11 mouse cellular contexts compared by ENCODE assay signal in genomic region chr6:92014936-92015335, GRCm38 (mm10). TPM values are rescaled to one million over a fixed set of nuclear protein-coding genes. Genes with fewer than 3 reads are reported as not detected.
DNase-seq lines count a peak whose midpoint lies in the region; ATAC-seq and TF ChIP-seq lines count a peak whose summit lies in the region.
"Had no signal": no experiment of that assay in that cellular context is flagged by ENCODE, and none has a peak within 500 bp of the region (broad histone marks: within the 10 kb centered on the region; RNA-seq: fewer than 3 reads in every experiment).

No protein-coding gene starts in this region.

- H3K27ac ChIP-seq in heart, adult 2 months: peak overlapping the region; percentile 93
- no peak overlapping the region for H3K27ac ChIP-seq in heart, embryonic 11.5 days (ENCODE audit: low read depth, low read length)
- no peak overlapping the region for H3K27ac ChIP-seq in lung, embryonic 16.5 days (ENCODE audit: low read length)
- H3K27ac ChIP-seq: limb, embryonic 13.5 days had no signal

- H3K4me2 ChIP-seq in heart, embryonic 11.5 days: no peak overlapping the region
- H3K4me2 ChIP-seq in lung, embryonic 16.5 days (ENCODE audit: low read depth, low read length): no peak overlapping the region
- H3K4me2 ChIP-seq: limb, embryonic 13.5 days had no signal

- intact Hi-C loops in heart, adult 2 months (cut with DNase I): loop anchor here (2.0 to 10.0 kb wide), 2 partner anchors 36 to 50 kb away; partner anchors contain the start of gene Fgd5

- no peaks in the 10 kb centered on the region; the same call in 1 of the 2 replicates for H3K79me2 ChIP-seq in heart, adult 2 months (replicated peaks; ENCODE audit: control insufficient read depth, insufficient read depth, low read length)

- peak; percentile 72 to 86 for DNase-seq in heart, adult 2 months
- DNase-seq in adrenal gland, postnatal 10 days: peak; percentile 34
- peak; percentile 68 for DNase-seq in heart, postnatal 4 days
- DNase-seq in frontal cortex, postnatal 25 days (ENCODE audit: low spot score in 2 of 2): no peak
- DNase-seq in frontal cortex, postnatal 10 days (ENCODE audit: low spot score in 2 of 2): no peak
- DNase-seq in layer of hippocampus, postnatal 14 days (ENCODE audit: low spot score in 2 of 2): no peak
- DNase-seq: spleen, adult 18-20 months had no signal

- 39% methylated on average over 7 of the region's 7 CpGs for WGBS in heart, adult 2 months
- 58% methylated on average over 7 of the region's 7 CpGs for WGBS in heart, embryonic 11.5 days (ENCODE audit: insufficient replicate concordance)
- WGBS in lung, embryonic 16.5 days: 63% methylated on average over 7 of the region's 7 CpGs

- TF ChIP-seq POLR2A in heart, adult 2 months (IDR thresholded peaks at IDR 0.05; ENCODE audit: insufficient read depth, low read depth, low read length): peak; percentile 48

- H3K36me3 ChIP-seq in heart, adult 2 months (ENCODE audit: control insufficient read depth, insufficient read depth, low read length): peaks cover 2% of the 10 kb centered on the region; the same call in 1 of the 2 replicates
- H3K36me3 ChIP-seq in heart, embryonic 11.5 days (ENCODE audit: control insufficient read depth, insufficient read depth, low read length): no peaks in the 10 kb centered on the region
- H3K36me3 ChIP-seq in lung, embryonic 16.5 days (ENCODE audit: control insufficient read depth, insufficient read depth, low read length): no peaks in the 10 kb centered on the region
- H3K36me3 ChIP-seq: limb, embryonic 13.5 days had no signal

- TF ChIP-seq CTCF in heart, adult 2 months (IDR thresholded peaks at IDR 0.05): peak; percentile 13; the same call in 1 of the 2 replicates

- peak; percentile 97 for TF ChIP-seq EP300 in heart, adult 2 months (IDR thresholded peaks at IDR 0.05; ENCODE audit: insufficient read depth, low read depth, low read length)

- H3K9me3 ChIP-seq in heart, embryonic 11.5 days (replicated peaks; ENCODE audit: control insufficient read depth, low read length): no peaks in the 10 kb centered on the region
- no peaks in the 10 kb centered on the region for H3K9me3 ChIP-seq in lung, embryonic 16.5 days (ENCODE audit: control insufficient read depth, low read length)
- H3K9me3 ChIP-seq: limb, embryonic 13.5 days had no signal

- peak overlapping the region; percentile 10; the same call in 1 of the 2 replicates for H3K4me3 ChIP-seq in heart, adult 2 months
- H3K4me3 ChIP-seq in heart, embryonic 11.5 days (ENCODE audit: low read depth, low read length): no peak overlapping the region
- H3K4me3 ChIP-seq in lung, embryonic 16.5 days (ENCODE audit: low read length): no peak overlapping the region
- H3K4me3 ChIP-seq: limb, embryonic 13.5 days; myocyte had no signal

- H3K4me1 ChIP-seq in heart, adult 2 months (ENCODE audit: control insufficient read depth, insufficient read depth, low read length): peaks cover 38% of the 10 kb centered on the region
- 0 out of 2 replicates have a peak, but pooled peaks cover 4% of the 10 kb centered on the region for H3K4me1 ChIP-seq in heart, embryonic 11.5 days (ENCODE audit: control insufficient read depth, insufficient read depth, low read length)
- no peaks in the 10 kb centered on the region; the same call in 1 of the 2 replicates for H3K4me1 ChIP-seq in lung, embryonic 16.5 days (replicated peaks; ENCODE audit: control insufficient read depth, insufficient read depth, low read length)

- no peaks in the 10 kb centered on the region for H3K27me3 ChIP-seq in heart, adult 2 months (ENCODE audit: control insufficient read depth, insufficient read depth, low read length)
- 0 out of 2 replicates have a peak, but pooled peaks cover under 1% of the 10 kb centered on the region for H3K27me3 ChIP-seq in heart, embryonic 11.5 days (ENCODE audit: control insufficient read depth, insufficient read depth, low read length)
- no peaks in the 10 kb centered on the region for H3K27me3 ChIP-seq in lung, embryonic 16.5 days (ENCODE audit: control insufficient read depth, insufficient read depth, low read depth, low read length)
- H3K27me3 ChIP-seq: limb, embryonic 13.5 days had no signal

- no peak overlapping the region for H3K9ac ChIP-seq in heart, adult 2 months (ENCODE audit: low read depth, low read length)
- H3K9ac ChIP-seq in heart, embryonic 11.5 days (ENCODE audit: low read depth, low read length): no peak overlapping the region
- H3K9ac ChIP-seq in lung, embryonic 16.5 days (ENCODE audit: low read length): no peak overlapping the region
- H3K9ac ChIP-seq: limb, embryonic 13.5 days had no signal

- no peak for ATAC-seq in heart, embryonic 11.5 days (replicated peaks; ENCODE audit: insufficient number of reproducible peaks, low FRiP score, low TSS enrichment)
- ATAC-seq in lung, embryonic 16.5 days (ENCODE audit: low read depth): peak; percentile 71

RNA-seq across cellular contexts. Expression of gene Fgd5, which starts 36.3 kb away (rescaled TPM):
- total RNA-seq in heart, adult 2 months (2021): 10 to 100 TPM; 21.0 to 21.8 TPM
- polyA plus RNA-seq in heart, adult 2 months (2012; rRNA removed): 12.7 and 18.4 TPM in 2 replicates
- 9.1 and 10.2 TPM in 2 replicates for polyA plus RNA-seq in heart, embryonic 11.5 days (2014; fragmentation: Nextera tagmentation; extraction: Ambion mirVana)
- 10 to 100 TPM; 21.8 to 27.4 TPM for total RNA-seq in adrenal gland, postnatal 10 days (2021)
- 10 to 100 TPM; 24.8 to 26.4 TPM for total RNA-seq in heart, postnatal 4 days (2021)
- polyA plus RNA-seq in lung, embryonic 16.5 days (2015; fragmentation: Nextera tagmentation; extraction: Ambion mirVana): 21.0 and 22.9 TPM in 2 replicates
- total RNA-seq in layer of hippocampus, postnatal 14 days (2021): 1 to 10 TPM; 7.3 to 8.5 TPM
- polyA plus RNA-seq: myocyte had no signal

Comparison
In these comparisons a context has a peak if more than half of its experiments do, and no peak if none do; other contexts are left out.
1. DNase-seq: peak in heart, adult 2 months (2 of 2), adrenal gland, postnatal 10 days (single experiment) and heart, postnatal 4 days (single experiment); none in frontal cortex, postnatal 25 days (0 of 2), frontal cortex, postnatal 10 days (0 of 2) and layer of hippocampus, postnatal 14 days (0 of 2).